Mouse (Mus musculus): ENCODE measurements at regions not wholly inside any gene's neighbourhood (a gene's known extent, or its start where the extent isn't known, plus 50 kb on each side); places are given as distances from the start of the nearest gene placed in this dataset.

DNA sequence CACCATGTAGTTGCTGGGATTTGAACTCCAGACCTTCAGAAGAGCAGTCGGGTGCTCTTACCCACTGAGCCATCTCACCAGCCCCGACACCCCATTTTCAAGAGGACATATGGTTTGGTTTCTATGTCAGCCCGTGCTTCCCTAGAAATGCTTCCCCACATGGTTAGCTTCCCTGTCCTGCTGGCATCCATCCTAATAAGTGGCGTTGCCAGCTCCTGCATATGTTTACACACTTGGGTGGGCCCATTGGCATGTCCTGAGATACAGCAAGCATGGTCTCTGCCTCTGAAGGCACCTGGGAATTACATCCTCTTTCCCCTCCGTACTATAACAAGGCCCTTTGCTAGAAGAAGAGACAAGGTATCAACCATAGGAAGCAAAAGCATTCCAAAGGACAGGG, 119.6 kb upstream of the Arntl start:
- TF ChIP-seq POLR2A (IDR thresholded peaks at IDR 0.05; ENCODE audit: borderline replicate concordance, control insufficient read depth, low read depth, low read length) (no peak), CTCF (IDR thresholded peaks at IDR 0.05; ENCODE audit: control insufficient read depth, insufficient read depth, low read length) (no peak)

Data from bone marrow, adult 2 months (tissue).